Mouse (Mus musculus): ENCODE measurements at regions not wholly inside any gene's neighbourhood (a gene's known extent, or its start where the extent isn't known, plus 50 kb on each side); places are given as distances from the start of the nearest gene placed in this dataset.

GRCm38 (mm10) chr14:46671062-46671461 is 89.3 kb upstream of the Cdkn3 start:
- Histone ChIP-seq H3K4me3 (ENCODE audit: low read depth, low read length) (no peak overlapping the region), H3K9me3 (ENCODE audit: control insufficient read depth, low read length) (no peaks in the 10 kb centered on the region), H3K9ac (ENCODE audit: low read depth, low read length) (no peak overlapping the region), H3K36me3 (ENCODE audit: control insufficient read depth, insufficient read depth, low read length) (no peaks in the 10 kb centered on the region), H3K4me1 (replicated peaks; ENCODE audit: control insufficient read depth, insufficient read depth, low read length) (0 out of 2 replicates have a peak, but pooled peaks cover 3% of the 10 kb centered on the region), H3K27me3 (replicated peaks; ENCODE audit: control insufficient read depth, insufficient read depth, low read length) (no peaks in the 10 kb centered on the region), H3K4me2 (no peak overlapping the region), H3K27ac (ENCODE audit: low read depth, low read length) (no peak overlapping the region)
- 87% methylated on average over 2 of the region's 2 CpGs for WGBS
- ATAC-seq (replicated peaks; ENCODE audit: low FRiP score) (no peak; the same call in 1 of the 2 replicates), DNase-seq (ENCODE audit: low spot score) (no peak)

GRCm38 (mm10) chr14:46670221-46671046 is 89.9 kb upstream of the Cdkn3 start:
- H3K27ac ChIP-seq (ENCODE audit: low read depth, low read length), result no peak overlapping the region; the same call in 1 of the 2 replicates
- no peaks in the 10 kb centered on the region for H3K36me3 ChIP-seq (ENCODE audit: control insufficient read depth, insufficient read depth, low read length)
- no peaks in the 10 kb centered on the region for H3K9me3 ChIP-seq (ENCODE audit: control insufficient read depth, low read length)
- no peak for ATAC-seq (replicated peaks; ENCODE audit: low FRiP score)
- H3K27me3 ChIP-seq (replicated peaks; ENCODE audit: control insufficient read depth, insufficient read depth, low read length), result no peaks in the 10 kb centered on the region
- H3K4me2 ChIP-seq, result no peak overlapping the region
- H3K4me3 ChIP-seq (ENCODE audit: low read depth, low read length), result no peak overlapping the region
- H3K4me1 ChIP-seq (replicated peaks; ENCODE audit: control insufficient read depth, insufficient read depth, low read length), result 0 out of 2 replicates have a peak, but pooled peaks cover 3% of the 10 kb centered on the region
- no peak overlapping the region for H3K9ac ChIP-seq (ENCODE audit: low read depth, low read length)
- WGBS, result 66% methylated on average over 20 of the region's 20 CpGs
- no peak for DNase-seq (ENCODE audit: low spot score)

GRCm38 (mm10) chr14:46668275-46668674 is 92.1 kb upstream of the Cdkn3 start:
- Histone ChIP-seq H3K4me3 (ENCODE audit: low read depth, low read length) (no peak overlapping the region), H3K9ac (ENCODE audit: low read depth, low read length) (no peak overlapping the region), H3K9me3 (ENCODE audit: control insufficient read depth, low read length) (no peaks in the 10 kb centered on the region), H3K27ac (ENCODE audit: low read depth, low read length) (no peak overlapping the region), H3K4me2 (no peak overlapping the region), H3K27me3 (replicated peaks; ENCODE audit: control insufficient read depth, insufficient read depth, low read length) (no peaks in the 10 kb centered on the region), H3K36me3 (ENCODE audit: control insufficient read depth, insufficient read depth, low read length) (no peaks in the 10 kb centered on the region), H3K4me1 (replicated peaks; ENCODE audit: control insufficient read depth, insufficient read depth, low read length) (peaks cover 4% of the 10 kb centered on the region; the same call in 1 of the 2 replicates)
- WGBS, result 65% methylated on average over 3 of the region's 3 CpGs
- no peak for DNase-seq (ENCODE audit: low spot score)
- ATAC-seq (replicated peaks; ENCODE audit: low FRiP score), result no peak

- H3K27ac ChIP-seq (ENCODE audit: low read depth, low read length), result no peak overlapping the region
- H3K36me3 ChIP-seq (ENCODE audit: control insufficient read depth, insufficient read depth, low read length), result no peaks in the 10 kb centered on the region
- ATAC-seq (replicated peaks; ENCODE audit: low FRiP score) (no peak), DNase-seq (ENCODE audit: low spot score) (no peak)
- peaks cover 18% of the 10 kb centered on the region for H3K4me1 ChIP-seq (replicated peaks; ENCODE audit: control insufficient read depth, insufficient read depth, low read length)
- no peak overlapping the region for H3K4me3 ChIP-seq (ENCODE audit: low read depth, low read length)
- 75% methylated on average over 6 of the region's 6 CpGs for WGBS
- no peaks in the 10 kb centered on the region for H3K27me3 ChIP-seq (replicated peaks; ENCODE audit: control insufficient read depth, insufficient read depth, low read length)
- no peaks in the 10 kb centered on the region for H3K9me3 ChIP-seq (ENCODE audit: control insufficient read depth, low read length)
- H3K9ac ChIP-seq (ENCODE audit: low read depth, low read length), result no peak overlapping the region
- no peak overlapping the region for H3K4me2 ChIP-seq
Observed at GRCm38 (mm10) chr14:46664305-46664704, 96.0 kb upstream of the Cdkn3 start.

GRCm38 (mm10) chr14:46663529-46663928 is 96.8 kb upstream of the Cdkn3 start:
- WGBS, result 70% methylated on average over 5 of the region's 5 CpGs
- Histone ChIP-seq H3K27me3 (replicated peaks; ENCODE audit: control insufficient read depth, insufficient read depth, low read length) (no peaks in the 10 kb centered on the region), H3K27ac (ENCODE audit: low read depth, low read length) (no peak overlapping the region), H3K9ac (ENCODE audit: low read depth, low read length) (no peak overlapping the region), H3K9me3 (ENCODE audit: control insufficient read depth, low read length) (no peaks in the 10 kb centered on the region), H3K4me1 (replicated peaks; ENCODE audit: control insufficient read depth, insufficient read depth, low read length) (peaks cover 18% of the 10 kb centered on the region), H3K36me3 (ENCODE audit: control insufficient read depth, insufficient read depth, low read length) (no peaks in the 10 kb centered on the region), H3K4me2 (no peak overlapping the region), H3K4me3 (ENCODE audit: low read depth, low read length) (no peak overlapping the region)
- DNase-seq (ENCODE audit: low spot score), result no peak
- ATAC-seq (replicated peaks; ENCODE audit: low FRiP score), result no peak

- no peak overlapping the region for H3K4me3 ChIP-seq (ENCODE audit: low read depth, low read length)
- WGBS, result 23% methylated on average over 9 of the region's 9 CpGs
- no peaks in the 10 kb centered on the region for H3K9me3 ChIP-seq (ENCODE audit: control insufficient read depth, low read length)
- H3K4me2 ChIP-seq, result peak overlapping the region; percentile 35
- ATAC-seq (replicated peaks; ENCODE audit: low FRiP score) (peak; percentile 39), DNase-seq (ENCODE audit: low spot score) (peak; percentile 41)
- no peak overlapping the region for H3K27ac ChIP-seq (ENCODE audit: low read depth, low read length)
- H3K27me3 ChIP-seq (replicated peaks; ENCODE audit: control insufficient read depth, insufficient read depth, low read length), result no peaks in the 10 kb centered on the region
- H3K36me3 ChIP-seq (ENCODE audit: control insufficient read depth, insufficient read depth, low read length), result no peaks in the 10 kb centered on the region
- no peak overlapping the region for H3K9ac ChIP-seq (ENCODE audit: low read depth, low read length)
- peaks cover 18% of the 10 kb centered on the region for H3K4me1 ChIP-seq (replicated peaks; ENCODE audit: control insufficient read depth, insufficient read depth, low read length)
Observed at GRCm38 (mm10) chr14:46661792-46662545, 98.4 kb upstream of the Cdkn3 start.

GRCm38 (mm10) chr14:46661118-46661791 is 99.1 kb upstream of the Cdkn3 start:
- Histone ChIP-seq H3K9ac (ENCODE audit: low read depth, low read length) (no peak overlapping the region), H3K4me1 (replicated peaks; ENCODE audit: control insufficient read depth, insufficient read depth, low read length) (peaks cover 18% of the 10 kb centered on the region), H3K9me3 (ENCODE audit: control insufficient read depth, low read length) (no peaks in the 10 kb centered on the region), H3K27me3 (replicated peaks; ENCODE audit: control insufficient read depth, insufficient read depth, low read length) (no peaks in the 10 kb centered on the region), H3K4me3 (ENCODE audit: low read depth, low read length) (no peak overlapping the region), H3K27ac (ENCODE audit: low read depth, low read length) (no peak overlapping the region), H3K4me2 (no peak overlapping the region), H3K36me3 (ENCODE audit: control insufficient read depth, insufficient read depth, low read length) (no peaks in the 10 kb centered on the region)
- ATAC-seq (replicated peaks; ENCODE audit: low FRiP score) (no peak), DNase-seq (ENCODE audit: low spot score) (no peak)
- WGBS, result 52% methylated on average over 3 of the region's 3 CpGs

GRCm38 (mm10) chr14:46659365-46659764 is 101.0 kb upstream of the Cdkn3 start:
- Histone ChIP-seq H3K27me3 (replicated peaks; ENCODE audit: control insufficient read depth, insufficient read depth, low read length) (no peaks in the 10 kb centered on the region), H3K9me3 (ENCODE audit: control insufficient read depth, low read length) (no peaks in the 10 kb centered on the region), H3K9ac (ENCODE audit: low read depth, low read length) (no peak overlapping the region), H3K4me2 (no peak overlapping the region), H3K4me3 (ENCODE audit: low read depth, low read length) (no peak overlapping the region), H3K27ac (ENCODE audit: low read depth, low read length) (no peak overlapping the region), H3K36me3 (ENCODE audit: control insufficient read depth, insufficient read depth, low read length) (no peaks in the 10 kb centered on the region), H3K4me1 (replicated peaks; ENCODE audit: control insufficient read depth, insufficient read depth, low read length) (peaks cover 18% of the 10 kb centered on the region)
- ATAC-seq (replicated peaks; ENCODE audit: low FRiP score), result no peak
- DNase-seq (ENCODE audit: low spot score), result no peak
- WGBS, result 59% methylated on average over 4 of the region's 4 CpGs

All from liver, embryonic 11.5 days (tissue).